Mouse (Mus musculus) heart, embryonic 14.5 days (tissue): ENCODE results near the gene Flt1. TPM values are rescaled to one million over a fixed set of nuclear protein-coding genes. Genes with fewer than 3 reads are reported as not detected.

Experiments used
- ATAC-seq: fragments of 200-750 bp; cut with Nextera tagmentation; 2 replicates; pipeline ENCODE4 v1.8.0; 2017; ENCODE audit warnings: low read depth, moderate TSS enrichment; ENCODE audit not compliant: insufficient number of reproducible peaks, insufficient read depth, low FRiP score
- H3K27ac ChIP-seq, 2 experiments: fragments of 200-500 bp in 1 of 2; fragments of 300-500 bp in 1 of 2; sonication (generic) in 1 of 2; replicated peaks in 1 of 2; 2 replicates each; pipeline ENCODE4 v1.5.1; 2012 to 2014; ENCODE audit warnings: low read depth in 2 of 2, low read length in 2 of 2, control low read depth in 1 of 2, mild to moderate bottlenecking in 1 of 2, mixed read lengths in 1 of 2; ENCODE audit not compliant: control insufficient read depth in 1 of 2, insufficient read depth in 1 of 2
- H3K27me3 ChIP-seq: fragments of 300-500 bp; sonication (generic); 2 replicates; pipeline ENCODE4 v1.6.1; 2014; ENCODE audit warnings: mild to moderate bottlenecking, low read length, control low read depth; ENCODE audit not compliant: control insufficient read depth, insufficient read depth
- H3K36me3 ChIP-seq: fragments of 300-500 bp; sonication (generic); 2 replicates; pipeline ENCODE4 v1.6.1; 2014; ENCODE audit warnings: mild to moderate bottlenecking, control low read depth, low read length, mixed read lengths; ENCODE audit not compliant: control insufficient read depth, insufficient read depth
- H3K4me1 ChIP-seq, 2 experiments: fragments of 200-500 bp in 1 of 2; fragments of 300-500 bp in 1 of 2; sonication (generic) in 1 of 2; 2 replicates each; pipeline ENCODE4 v1.6.1; 2012 to 2014; ENCODE audit warnings: low read length in 2 of 2, control low read depth in 1 of 2, mixed read lengths in 1 of 2; ENCODE audit not compliant: control insufficient read depth in 2 of 2, insufficient read depth in 2 of 2
- H3K4me2 ChIP-seq: fragments of 300-500 bp; sonication (generic); 2 replicates; pipeline ENCODE4 v1.6.1; 2014; ENCODE audit warnings: mild to moderate bottlenecking, low read length
- H3K4me3 ChIP-seq, 2 experiments: fragments of 200-500 bp in 1 of 2; fragments of 300-500 bp in 1 of 2; sonication (generic) in 1 of 2; 2 replicates each; pipeline ENCODE4 v1.5.1; 2012 to 2014; ENCODE audit warnings: low read length in 2 of 2, mild to moderate bottlenecking in 2 of 2, control low read depth in 1 of 2, low read depth in 1 of 2, moderate library complexity in 1 of 2; ENCODE audit not compliant: control insufficient read depth in 1 of 2, insufficient read depth in 1 of 2
- H3K9ac ChIP-seq: fragments of 300-500 bp; sonication (generic); 2 replicates; pipeline ENCODE4 v1.6.1; 2014; ENCODE audit warnings: mild to moderate bottlenecking, low read length
- H3K9me3 ChIP-seq: fragments of 300-500 bp; sonication (generic); 2 replicates; pipeline ENCODE4 v1.6.1; 2016; ENCODE audit warnings: low read length, control low read depth; ENCODE audit not compliant: control insufficient read depth
- WGBS: fragments of 180-500 bp; shearing (Covaris S2); extraction: QIAGEN DNeasy Blood & Tissue Kit; methylation state at CpG from one replicate; pipeline ENCODE4 v1.1.7; 2014; 5-methylcytosine and 5-hydroxymethylcytosine counted together
- polyA plus RNA-seq: library from polyadenylated mRNA; unstranded; fragments of >200 nt; fragmentation: Nextera tagmentation; extraction: Ambion mirVana; gene quantifications from 2 replicates; pipeline ENCODE4 v1.2.1, GENCODE M21; 2014

Gene Flt1
- polyA plus RNA-seq, result 28.9 and 29.5 TPM in 2 replicates

GRCm38 (mm10) chr5:147725831-147726700 is at the start of gene Flt1:
Gene Flt1, minus strand, starts transcription at chr5:147726011.
- Histone ChIP-seq H3K4me1 (peaks cover 7 to 19% of the 10 kb centered on the region in 2 experiments; a peak in 3 of 4 replicates), H3K9ac (peak within 1 kb of the TSS; percentile 76), H3K4me2 (peak within 1 kb of the TSS; percentile 90), H3K9me3 (no peaks in the 10 kb centered on the region), H3K4me3 (peak within 1 kb of the TSS; percentile 49 to 63), H3K27ac (peak within 1 kb of the TSS; percentile 13 to 69; a peak in 3 of 4 replicates), H3K27me3 (peaks cover 72% of the 10 kb centered on the region), H3K36me3 (no peaks in the 10 kb centered on the region)
- ATAC-seq, result peak; percentile 78
- WGBS, result under 1% methylated on average over 76 of the region's 82 CpGs

- no peak overlapping the region for H3K27ac ChIP-seq
- no peak overlapping the region for H3K4me3 ChIP-seq
- H3K36me3 ChIP-seq, result no peaks in the 10 kb centered on the region
- ATAC-seq, result no peak
- H3K4me1 ChIP-seq, result no peaks in the 10 kb centered on the region
- H3K9ac ChIP-seq, result no peak overlapping the region
- 62% methylated on average over 7 of the region's 7 CpGs for WGBS
- H3K27me3 ChIP-seq, result no peaks in the 10 kb centered on the region
- no peak overlapping the region for H3K4me2 ChIP-seq
- peaks cover 7% of the 10 kb centered on the region; the same call in 1 of the 2 replicates for H3K9me3 ChIP-seq
These were observed 49.4 kb upstream of the Flt1 start for GRCm38 (mm10) chr5:147775222-147775621.

DNA sequence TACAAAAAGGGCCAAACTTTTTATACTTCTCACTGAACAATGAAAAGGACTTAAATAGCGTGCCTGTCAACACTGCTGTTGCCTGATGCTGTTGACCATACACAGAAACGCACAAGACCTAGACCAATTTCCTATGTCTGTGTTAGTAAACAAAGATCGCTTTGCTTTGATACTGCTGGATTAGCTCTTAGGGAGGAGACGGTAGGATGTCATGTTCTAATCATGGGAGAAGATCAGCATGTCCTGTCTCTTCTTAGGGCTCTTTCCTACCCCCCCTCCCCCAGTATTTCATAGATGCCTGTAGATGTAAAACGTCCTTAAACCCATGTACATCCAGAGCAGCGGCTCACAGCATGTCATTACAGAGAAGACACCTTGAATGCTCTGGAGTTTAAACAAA is 44.1 kb upstream of the Flt1 start:
- Histone ChIP-seq H3K27me3 (no peaks in the 10 kb centered on the region), H3K36me3 (no peaks in the 10 kb centered on the region), H3K9me3 (peaks cover 7% of the 10 kb centered on the region; the same call in 1 of the 2 replicates), H3K9ac (no peak overlapping the region), H3K27ac (no peak overlapping the region), H3K4me3 (no peak overlapping the region), H3K4me1 (no peaks in the 10 kb centered on the region), H3K4me2 (no peak overlapping the region)
- no peak for ATAC-seq
- WGBS, result 62% methylated on average over 6 of the region's 6 CpGs

- Histone ChIP-seq H3K4me1 (peaks cover 5 to 6% of the 10 kb centered on the region in 2 experiments), H3K9ac (no peak overlapping the region), H3K27ac (no peak overlapping the region), H3K9me3 (no peaks in the 10 kb centered on the region), H3K4me3 (no peak overlapping the region), H3K36me3 (no peaks in the 10 kb centered on the region), H3K4me2 (no peak overlapping the region), H3K27me3 (no peaks in the 10 kb centered on the region)
- WGBS, result 93% methylated on average over 4 of the region's 4 CpGs
- no peak for ATAC-seq
These were observed 38.2 kb upstream of the Flt1 start for GRCm38 (mm10) chr5:147764061-147764460.

- WGBS, result 29% methylated on average over 8 of the region's 8 CpGs
- no peak for ATAC-seq
- Histone ChIP-seq H3K9me3 (no peaks in the 10 kb centered on the region), H3K27me3 (no peaks in the 10 kb centered on the region), H3K9ac (no peak overlapping the region), H3K4me3 (no peak overlapping the region), H3K4me1 (peaks cover 5 to 11% of the 10 kb centered on the region in 2 experiments), H3K27ac (no peak overlapping the region), H3K4me2 (no peak overlapping the region), H3K36me3 (no peaks in the 10 kb centered on the region)
These were observed 36.2 kb upstream of the Flt1 start for GRCm38 (mm10) chr5:147761984-147762383.

GRCm38 (mm10) chr5:147761275-147761674 is 35.5 kb upstream of the Flt1 start:
- Histone ChIP-seq H3K9me3 (no peaks in the 10 kb centered on the region), H3K36me3 (no peaks in the 10 kb centered on the region), H3K27ac (no peak overlapping the region), H3K4me1 (peaks cover 5 to 11% of the 10 kb centered on the region in 2 experiments), H3K9ac (no peak overlapping the region), H3K4me2 (peak overlapping the region; percentile 37), H3K27me3 (no peaks in the 10 kb centered on the region), H3K4me3 (no peak overlapping the region)
- 5% methylated on average over 9 of the region's 9 CpGs for WGBS
- no peak for ATAC-seq

GRCm38 (mm10) chr5:147758640-147759319 is 33.0 kb upstream of the Flt1 start:
- Histone ChIP-seq H3K4me3 (peak overlapping the region; percentile 17 to 28; a peak in 3 of 4 replicates), H3K36me3 (no peaks in the 10 kb centered on the region), H3K27ac (peak overlapping the region in 1 of 2 experiments; percentile 12; a peak in 1 of 4 replicates), H3K4me1 (peaks cover 5 to 11% of the 10 kb centered on the region in 2 experiments), H3K9ac (no peak overlapping the region), H3K4me2 (peak overlapping the region; percentile 56), H3K9me3 (0 out of 2 replicates have a peak, but pooled peaks cover 4% of the 10 kb centered on the region), H3K27me3 (no peaks in the 10 kb centered on the region)
- no peak for ATAC-seq
- WGBS, result 72% methylated on average over 9 of the region's 9 CpGs
